ENCODE assay signal across 8 mouse cellular contexts in the genomic region with DNA sequence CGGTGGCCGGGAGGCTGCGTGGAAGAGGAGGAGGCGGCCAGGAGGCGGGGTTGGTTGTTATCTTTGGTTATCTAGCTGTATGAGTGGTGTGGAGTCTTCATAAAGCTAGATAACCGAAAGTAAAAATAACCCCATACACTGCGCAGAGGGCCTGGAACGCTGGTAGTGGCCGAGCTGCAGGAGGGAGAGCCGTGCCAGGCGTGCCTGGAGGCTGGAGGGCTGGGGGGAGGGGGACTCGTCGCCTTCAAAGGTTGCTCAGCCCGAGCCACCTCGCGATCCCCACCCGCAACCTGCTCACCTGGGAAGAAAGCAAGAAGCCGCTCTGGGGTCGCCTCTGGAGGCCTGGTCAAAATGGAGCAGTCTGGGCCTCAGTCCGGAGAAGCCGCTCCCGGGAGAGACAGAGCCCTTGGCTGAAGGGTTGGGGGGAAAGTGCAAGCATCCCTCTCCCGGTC. TPM values are rescaled to one million over a fixed set of nuclear protein-coding genes. Genes with fewer than 3 reads are reported as not detected.
DNase-seq lines count a peak whose midpoint lies in the region; ATAC-seq and TF ChIP-seq lines count a peak whose summit lies in the region.
"Had no signal": no experiment of that assay in that cellular context is flagged by ENCODE, and none has a peak within 500 bp of the region (broad histone marks: within the 10 kb centered on the region; RNA-seq: fewer than 3 reads in every experiment).

No protein-coding gene starts in this region.

- peaks cover 15% of the 10 kb centered on the region for H3K4me1 ChIP-seq in spleen, adult 2 months (ENCODE audit: control insufficient read depth, insufficient read depth, insufficient read length)
- peaks cover 21% of the 10 kb centered on the region for H3K4me1 ChIP-seq in embryonic facial prominence, embryonic 10.5 days
- H3K4me1 ChIP-seq in intestine, embryonic 16.5 days (ENCODE audit: control insufficient read depth, insufficient read depth, low read length) = peaks cover 15% of the 10 kb centered on the region
- peaks cover 11% of the 10 kb centered on the region for H3K4me1 ChIP-seq in neural tube, embryonic 11.5 days (ENCODE audit: control insufficient read depth, insufficient read depth, low read length)

- H3K36me3 ChIP-seq in spleen, adult 2 months (ENCODE audit: control insufficient read depth, insufficient read depth, low read length) = no peaks in the 10 kb centered on the region
- H3K36me3 ChIP-seq in embryonic facial prominence, embryonic 10.5 days (replicated peaks) = no peaks in the 10 kb centered on the region
- H3K36me3 ChIP-seq in intestine, embryonic 16.5 days (ENCODE audit: control insufficient read depth, insufficient read depth, low read length) = no peaks in the 10 kb centered on the region
- H3K36me3 ChIP-seq in neural tube, embryonic 11.5 days (ENCODE audit: control insufficient read depth, insufficient read depth, low read length) = peaks cover 2% of the 10 kb centered on the region; the same call in 1 of the 2 replicates

- no peak for ATAC-seq in intestine, embryonic 16.5 days
- no peak for ATAC-seq in neural tube, embryonic 11.5 days (ENCODE audit: insufficient read depth, low FRiP score, low TSS enrichment)
- ATAC-seq in megakaryocyte-erythroid progenitor cell, adult 5-6 weeks (replicated peaks; ENCODE audit: low FRiP score, low TSS enrichment, poor library complexity, severe bottlenecking) = no peak

- DNase-seq in spleen, adult 2 months (ENCODE audit: low read depth in 1 of 2, low spot score in 2 of 2) = no peak
- no peak for DNase-seq in spleen, adult 18-20 months
- DNase-seq in embryonic facial prominence, embryonic 10.5 days (ENCODE audit: low spot score) = peak; percentile 53
- DNase-seq in neural tube, embryonic 11.5 days (ENCODE audit: low spot score) = no peak
- no peak for DNase-seq in adrenal gland, adult 2 months

- no peaks in the 10 kb centered on the region for H3K9me3 ChIP-seq in embryonic facial prominence, embryonic 10.5 days
- H3K9me3 ChIP-seq in intestine, embryonic 16.5 days (ENCODE audit: control insufficient read depth, low read length) = no peaks in the 10 kb centered on the region
- no peaks in the 10 kb centered on the region for H3K9me3 ChIP-seq in neural tube, embryonic 11.5 days (ENCODE audit: control insufficient read depth, low read length)

- H3K27ac ChIP-seq in spleen, adult 2 months (ENCODE audit: insufficient read depth, low read length) = no peak overlapping the region
- no peak overlapping the region for H3K27ac ChIP-seq in embryonic facial prominence, embryonic 10.5 days (replicated peaks)
- no peak overlapping the region for H3K27ac ChIP-seq in intestine, embryonic 16.5 days (ENCODE audit: low read length)
- peak overlapping the region; percentile 35; the same call in 1 of the 2 replicates for H3K27ac ChIP-seq in neural tube, embryonic 11.5 days (ENCODE audit: low read depth, low read length)

- TF ChIP-seq CTCF in spleen, adult 2 months (IDR thresholded peaks at IDR 0.05; ENCODE audit: extremely low read depth, insufficient read depth, insufficient read length, insufficient replicate concordance) = no peak

- H3K27me3 ChIP-seq in spleen, adult 2 months (ENCODE audit: control insufficient read depth, insufficient read depth, low read length) = peaks cover 40% of the 10 kb centered on the region
- H3K27me3 ChIP-seq in embryonic facial prominence, embryonic 10.5 days (replicated peaks; ENCODE audit: low read depth, poor library complexity, severe bottlenecking) = peaks cover 100% of the 10 kb centered on the region
- peaks cover 92% of the 10 kb centered on the region for H3K27me3 ChIP-seq in intestine, embryonic 16.5 days (replicated peaks; ENCODE audit: control insufficient read depth, insufficient read depth, low read length)
- peaks cover 91% of the 10 kb centered on the region for H3K27me3 ChIP-seq in neural tube, embryonic 11.5 days (ENCODE audit: control insufficient read depth, insufficient read depth, low read length)

- WGBS in spleen, adult 2 months = 3% methylated on average over 23 of the region's 23 CpGs
- under 1% methylated on average over 23 of the region's 23 CpGs for WGBS in embryonic facial prominence, embryonic 10.5 days
- WGBS in intestine, embryonic 16.5 days = under 1% methylated on average over 23 of the region's 23 CpGs
- 2% methylated on average over 23 of the region's 23 CpGs for WGBS in neural tube, embryonic 11.5 days

- 0 out of 2 replicates have a peak overlapping the region, but pooled peaks have one; percentile 19 for H3K9ac ChIP-seq in intestine, embryonic 16.5 days (ENCODE audit: low read depth, low read length)
- peak overlapping the region; percentile 88 for H3K9ac ChIP-seq in neural tube, embryonic 11.5 days (ENCODE audit: low read length)

- H3K4me3 ChIP-seq in spleen, adult 2 months (ENCODE audit: extremely low read depth, insufficient read depth, insufficient read length) = peak overlapping the region; percentile 47
- peak overlapping the region; percentile 42 for H3K4me3 ChIP-seq in embryonic facial prominence, embryonic 10.5 days
- H3K4me3 ChIP-seq in intestine, embryonic 16.5 days (ENCODE audit: low read length) = peak overlapping the region; percentile 33
- peak overlapping the region; percentile 59 for H3K4me3 ChIP-seq in neural tube, embryonic 11.5 days (ENCODE audit: low read depth, low read length)
- H3K4me3 ChIP-seq: erythroblast, embryonic 14.5 days had no signal

- H3K4me2 ChIP-seq in intestine, embryonic 16.5 days (ENCODE audit: low read depth, low read length) = peak overlapping the region; percentile 52
- peak overlapping the region; percentile 64 for H3K4me2 ChIP-seq in neural tube, embryonic 11.5 days (ENCODE audit: low read depth)

- TF ChIP-seq POLR2A in spleen, adult 2 months (IDR thresholded peaks at IDR 0.05; ENCODE audit: low read depth, low read length) = no peak

RNA-seq across cellular contexts. Expression of a gene that starts 38.9 kb away (rescaled TPM):
- 0.21 and 0.29 TPM in 2 replicates for polyA plus RNA-seq in spleen, adult 2 months (2012; rRNA removed)
- polyA plus RNA-seq in embryonic facial prominence, embryonic 10.5 days (2016; fragmentation: Nextera tagmentation; extraction: Ambion mirVana) = 0.17 TPM in 1 of 2 replicates, not detected in the other
- polyA plus RNA-seq in intestine, embryonic 16.5 days (2015; fragmentation: Nextera tagmentation; extraction: Ambion mirVana) = 0.69 and 1.3 TPM in 2 replicates
- polyA plus RNA-seq in neural tube, embryonic 11.5 days (2014; fragmentation: Nextera tagmentation; extraction: Ambion mirVana) = 0.27 and 1.2 TPM in 2 replicates
- not detected in 2 replicates for total RNA-seq in megakaryocyte-erythroid progenitor cell, adult 5-6 weeks (2014; fragmentation: Nextera tagmentation)
- total RNA-seq in megakaryocyte-erythroid progenitor cell, adult 5-6 weeks (2017) = not detected in 2 replicates
- 10 to 100 TPM in 1 of 2 experiments, 1 to 10 TPM in 1; 8.5 to 18.3 TPM for total RNA-seq in adrenal gland, adult 2 months (2021)
- polyA plus RNA-seq in adrenal gland, adult 2 months (2012; rRNA removed) = 0.76 and 1.8 TPM in 2 replicates
- polyA plus RNA-seq: erythroblast, embryonic 14.5 days had no signal
